Mouse (Mus musculus): ENCODE measurements around the gene Npas1.

The Npas1 gene

DNA sequence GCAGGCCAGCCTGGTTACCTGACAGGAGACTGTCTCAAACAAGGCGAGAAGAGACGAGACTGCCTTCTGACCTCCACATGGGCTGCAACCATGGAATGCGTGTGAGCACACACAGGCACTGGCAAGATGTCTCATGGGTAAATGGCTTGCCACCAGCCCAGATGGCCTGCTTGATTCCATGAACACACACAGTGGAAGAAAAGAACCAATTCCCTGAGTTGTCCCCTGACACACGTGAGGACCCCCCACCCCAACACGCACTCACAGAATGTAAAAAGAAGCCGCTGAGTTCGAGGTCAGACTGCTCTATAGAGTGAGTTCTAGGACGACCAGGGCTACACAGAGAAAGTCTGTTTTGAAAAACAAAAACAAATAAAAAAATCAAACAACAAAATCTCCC lies at the start of gene Npas1:
Npas1 (minus strand) TSS at position 101 of the 400 bp plus-strand sequence.
- no peak for DNase-seq (ENCODE audit: low read depth, low spot score)

DNA sequence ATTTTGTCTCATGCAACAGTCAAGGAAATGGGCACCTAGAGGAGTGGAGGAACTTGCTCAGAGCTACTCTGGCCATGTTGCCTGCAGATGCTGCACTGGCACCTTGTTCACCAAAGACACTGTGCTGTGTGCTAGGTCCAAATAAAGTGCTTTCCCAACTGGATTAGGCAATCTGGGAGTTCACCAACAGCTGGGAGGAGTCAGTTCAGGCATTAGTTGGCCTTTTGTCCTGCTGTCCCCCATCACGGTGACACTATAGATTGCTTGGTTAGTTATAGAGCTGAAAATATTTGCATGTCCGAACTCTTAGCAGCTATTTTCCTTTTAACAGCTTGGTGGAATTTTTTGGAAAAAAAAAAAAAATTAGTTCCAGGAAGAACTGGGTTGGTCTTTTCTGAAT lies 48.5 kb upstream of the Npas1 start:
- DNase-seq (ENCODE audit: low read depth, low spot score), result no peak

GRCm38 (mm10) chr7:16525448-16525847 lies 47.9 kb upstream of the Npas1 start:
- DNase-seq (ENCODE audit: low read depth, low spot score), result no peak

GRCm38 (mm10) chr7:16524308-16524707 lies 46.8 kb upstream of the Npas1 start:
- no peak for DNase-seq (ENCODE audit: low read depth, low spot score)

- DNase-seq (ENCODE audit: low read depth, low spot score), result no peak
Observed at GRCm38 (mm10) chr7:16519310-16519709, 41.8 kb upstream of the Npas1 start.

DNA sequence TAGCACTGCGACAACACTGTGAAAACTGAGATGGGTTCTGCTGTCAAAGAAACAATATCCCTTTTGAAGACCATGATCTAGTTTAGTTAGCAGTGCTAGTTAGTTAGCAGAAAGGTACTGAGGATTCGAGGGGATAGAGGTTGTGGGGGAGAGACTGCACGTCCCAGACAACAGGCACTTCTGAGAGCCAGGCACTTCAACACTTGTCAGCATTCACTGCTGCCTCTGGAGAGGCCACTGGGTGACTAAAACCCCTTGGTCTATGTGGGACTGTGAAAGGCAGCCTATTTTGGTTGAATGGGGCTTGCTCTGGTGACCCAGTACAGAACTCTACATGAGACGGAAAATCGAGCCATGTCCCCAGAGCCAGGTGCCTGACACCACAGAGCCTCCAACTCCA lies 39.7 kb upstream of the Npas1 start:
- DNase-seq (ENCODE audit: low read depth, low spot score), result no peak

DNA sequence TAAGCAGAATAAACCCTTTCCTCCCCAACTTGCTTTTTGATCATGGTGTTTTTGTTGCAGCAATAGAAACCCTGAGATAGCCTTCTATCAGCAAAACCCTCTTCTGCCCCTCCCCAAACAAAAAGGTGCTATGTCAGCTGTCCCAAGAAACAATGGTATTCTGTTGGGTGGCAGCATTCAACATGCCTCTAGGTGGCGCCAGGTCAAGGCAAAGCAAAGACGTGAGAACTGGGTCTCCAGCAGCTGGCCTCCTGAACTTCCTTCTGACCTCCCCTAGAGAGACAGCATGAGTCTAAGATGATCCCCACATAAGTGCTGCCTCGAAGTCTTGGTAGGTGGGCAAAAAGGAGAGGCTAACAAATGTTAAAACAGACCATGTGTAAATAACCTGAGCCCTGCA lies 29.8 kb upstream of the Npas1 start:
- DNase-seq (ENCODE audit: low read depth, low spot score), result no peak

DNA sequence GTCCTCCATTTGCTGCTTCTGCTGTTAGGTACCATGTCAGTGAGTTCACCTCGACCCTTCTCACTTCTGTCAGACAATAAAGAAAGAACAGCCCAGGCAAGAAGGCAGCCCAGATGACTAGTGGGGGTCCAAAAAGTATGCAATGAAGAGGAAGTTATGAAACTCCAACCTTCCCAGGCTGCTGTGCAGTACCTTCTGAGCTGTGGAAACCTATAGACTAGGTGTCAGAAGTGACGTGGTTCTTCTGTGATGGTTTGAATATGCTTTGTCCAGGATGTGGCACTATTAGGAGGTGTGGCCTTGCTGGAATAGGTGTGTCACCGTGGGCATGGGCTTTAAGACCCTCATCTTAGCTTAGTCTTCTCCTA lies 27.7 kb upstream of the Npas1 start:
- DNase-seq (ENCODE audit: low read depth, low spot score), result no peak

GRCm38 (mm10) chr7:16504573-16505225 lies 27.2 kb upstream of the Npas1 start:
- DNase-seq (ENCODE audit: low read depth, low spot score), result no peak

DNA sequence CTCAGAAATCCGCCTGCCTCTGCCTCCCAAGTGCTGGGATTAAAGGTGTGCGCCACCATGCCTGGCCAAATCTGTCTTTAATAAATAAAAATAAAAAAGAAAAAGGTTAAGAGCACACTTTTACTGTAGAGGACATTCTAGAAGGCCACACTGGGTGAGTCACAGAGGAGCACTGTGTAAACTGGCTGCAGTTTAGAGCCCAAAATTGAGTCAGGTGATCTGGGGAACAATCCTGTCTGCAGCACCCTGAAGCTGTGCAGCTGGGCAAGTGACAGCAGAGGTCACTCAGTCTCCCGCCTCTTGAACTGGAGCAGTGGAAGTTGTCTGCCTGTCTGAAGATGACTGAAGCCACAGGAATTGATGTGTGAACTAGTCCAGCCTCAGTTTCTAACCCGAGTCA lies 24.0 kb upstream of the Npas1 start:
- DNase-seq (ENCODE audit: low read depth, low spot score), result no peak

GRCm38 (mm10) chr7:16499671-16500104 lies 22.2 kb upstream of the Npas1 start:
- DNase-seq (ENCODE audit: low read depth, low spot score), result no peak

DNA sequence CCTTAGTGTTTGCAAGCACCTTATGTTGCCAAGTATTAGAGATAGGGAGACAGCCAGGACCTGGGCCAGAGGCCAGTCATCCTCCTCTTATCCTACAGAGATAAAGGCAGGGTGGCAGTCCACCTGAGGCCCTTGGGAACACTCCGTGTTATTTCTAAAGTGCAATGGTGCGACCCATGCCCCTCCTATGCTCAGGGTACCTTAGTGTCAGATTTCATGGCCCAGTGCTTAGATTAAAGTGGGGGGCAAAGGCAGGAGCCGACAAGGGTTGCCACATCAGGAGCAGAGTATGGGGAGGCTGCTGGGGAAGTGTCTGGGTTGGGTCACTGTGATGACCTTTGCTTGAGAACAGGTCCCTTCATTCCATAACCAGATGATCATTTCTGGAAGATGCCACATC lies 18.7 kb upstream of the Npas1 start:
- DNase-seq (ENCODE audit: low read depth, low spot score), result no peak

- DNase-seq (ENCODE audit: low read depth, low spot score), result no peak
Observed at GRCm38 (mm10) chr7:16493361-16493760, 15.8 kb upstream of the Npas1 start.

GRCm38 (mm10) chr7:16492211-16492610 lies 14.7 kb upstream of the Npas1 start:
- DNase-seq (ENCODE audit: low read depth, low spot score), result no peak

DNA sequence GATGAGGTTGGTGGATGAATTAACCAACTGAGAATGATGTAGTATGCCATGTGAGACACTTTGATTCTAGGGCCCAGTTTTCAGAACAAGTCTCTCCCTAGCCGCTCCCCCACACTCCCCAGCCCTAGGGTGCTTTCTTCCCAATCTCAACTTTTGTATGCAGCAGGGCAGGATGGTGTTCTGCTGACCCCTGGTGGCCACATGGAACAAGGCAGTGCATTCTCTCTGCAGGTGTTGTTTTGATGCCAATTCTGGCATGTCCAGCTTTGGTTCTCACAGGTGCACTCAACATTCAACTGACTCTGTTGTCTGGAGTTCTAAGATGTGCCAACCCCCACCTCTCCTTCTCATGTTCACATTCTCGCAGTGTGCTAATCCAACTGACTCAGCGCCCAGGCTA lies 14.2 kb upstream of the Npas1 start:
- DNase-seq (ENCODE audit: low read depth, low spot score), result no peak

- DNase-seq (ENCODE audit: low read depth, low spot score), result no peak
Observed at GRCm38 (mm10) chr7:16489948-16490347, 12.4 kb upstream of the Npas1 start.

- no peak for DNase-seq (ENCODE audit: low read depth, low spot score)
Observed at GRCm38 (mm10) chr7:16488816-16489215, 11.3 kb upstream of the Npas1 start.

DNA sequence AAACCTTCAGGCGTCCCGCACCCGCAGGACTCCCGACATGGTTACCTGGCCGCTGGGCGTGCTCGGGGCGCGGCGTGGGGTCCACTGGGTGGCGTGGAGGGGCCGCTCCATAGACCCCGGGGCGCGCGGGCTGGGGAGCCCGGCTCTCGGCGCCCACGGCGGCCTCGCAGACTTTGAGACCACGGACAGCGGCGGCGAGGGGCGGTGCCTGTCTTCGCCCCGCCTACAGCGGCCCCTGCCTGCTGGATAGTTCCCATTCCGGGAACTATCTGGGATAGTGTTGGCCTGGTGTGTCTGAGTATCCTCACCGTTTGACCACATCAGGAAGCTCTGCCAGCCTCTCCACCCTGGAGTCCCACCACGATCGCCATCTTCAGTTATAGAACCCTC lies 933 bp downstream of the Npas1 start:
- DNase-seq (ENCODE audit: low read depth, low spot score), result no peak

- DNase-seq (ENCODE audit: low read depth, low spot score), result no peak
Observed at GRCm38 (mm10) chr7:16475764-16476599, 1.5 kb downstream of the Npas1 start.

DNA sequence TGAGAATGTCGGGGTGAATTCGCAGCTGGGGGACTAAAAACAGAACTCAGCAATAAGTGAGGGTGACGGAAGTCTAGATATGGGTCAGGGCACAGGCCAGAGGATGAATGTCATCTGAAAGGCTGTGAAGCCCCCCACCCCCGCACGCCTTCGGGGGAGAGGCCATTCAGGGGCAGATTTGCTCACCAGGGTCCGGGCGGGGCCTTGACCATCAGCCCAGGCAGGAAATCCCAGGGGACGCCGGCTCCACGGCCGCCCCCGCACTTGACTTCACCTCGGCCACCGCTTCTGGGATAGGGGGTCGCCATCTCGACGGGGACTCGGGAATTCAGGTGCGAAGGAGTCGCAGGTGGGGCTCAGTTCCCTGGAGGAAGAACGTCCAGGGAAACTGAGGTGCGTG lies 2.2 kb downstream of the Npas1 start:
- no peak for DNase-seq (ENCODE audit: low read depth, low spot score)

DNA sequence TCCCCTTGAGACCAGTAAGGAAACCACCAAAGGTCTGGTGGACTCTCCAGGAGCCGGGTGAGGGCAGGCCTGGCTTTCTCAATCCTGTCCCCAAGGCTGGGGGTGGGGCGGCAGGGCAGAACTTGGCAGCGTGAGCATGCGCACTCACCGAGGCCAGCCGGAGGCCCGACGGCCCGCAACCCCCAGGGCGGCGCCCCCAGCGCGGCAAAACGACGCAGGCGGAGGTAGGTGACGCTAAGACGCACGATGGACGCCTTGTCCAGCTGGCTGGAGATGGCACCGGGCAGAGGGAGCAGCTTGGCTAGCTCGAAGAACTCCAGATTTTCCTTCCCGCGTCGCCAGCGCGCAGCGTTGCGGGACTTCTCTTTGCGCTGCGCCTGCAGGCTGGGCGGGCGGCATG lies 3.1 kb downstream of the Npas1 start:
- no peak for DNase-seq (ENCODE audit: low read depth, low spot score)

- no peak for DNase-seq (ENCODE audit: low read depth, low spot score)
Observed at GRCm38 (mm10) chr7:16473847-16474246, 3.7 kb downstream of the Npas1 start.

- no peak for DNase-seq (ENCODE audit: low read depth, low spot score)
Observed at GRCm38 (mm10) chr7:16472116-16472709, 5.3 kb downstream of the Npas1 start.
